Mouse (Mus musculus) forebrain, postnatal 0 days (tissue): ENCODE measurements at regions not wholly inside any gene's neighbourhood (a gene's known extent, or its start where the extent isn't known, plus 50 kb on each side); places are given as distances from the start of the nearest gene placed in this dataset.
A peak's percentile ranks its signal among the peaks of the same experiment; 100 is the strongest.

Experiments
- ATAC-seq: fragments of 200-750 bp; cut with Nextera tagmentation; 2 replicates; pipeline ENCODE4 v1.8.0; 2017; ENCODE audit warnings: mild to moderate bottlenecking, moderate library complexity
- DNase-seq: peaks from one replicate; pipeline ENCODE4 v3.0.0-alpha.2; 2015
- H3K27ac ChIP-seq: fragments of 300-500 bp; sonication (generic); 2 replicates; pipeline ENCODE4 v1.5.1; 2014; ENCODE audit warnings: low read depth, mild to moderate bottlenecking, antibody characterized with exemption, low read length, moderate library complexity, mixed read lengths
- H3K27me3 ChIP-seq: fragments of 300-500 bp; sonication (generic); 2 replicates; pipeline ENCODE4 v1.6.1; 2014; ENCODE audit warnings: mild to moderate bottlenecking, low read length, mixed read lengths; ENCODE audit not compliant: insufficient read depth
- H3K36me3 ChIP-seq: fragments of 300-500 bp; sonication (generic); 2 replicates; pipeline ENCODE4 v1.6.1; 2014; ENCODE audit warnings: mild to moderate bottlenecking, moderate library complexity; ENCODE audit not compliant: insufficient read depth
- H3K4me1 ChIP-seq: fragments of 300-500 bp; sonication (generic); 2 replicates; pipeline ENCODE4 v1.6.1; 2014; ENCODE audit warnings: antibody characterized with exemption; ENCODE audit not compliant: insufficient read depth
- H3K4me2 ChIP-seq: fragments of 300-500 bp; sonication (generic); 2 replicates; pipeline ENCODE4 v1.6.1; 2014; ENCODE audit warnings: low read depth, mild to moderate bottlenecking, moderate library complexity
- H3K4me3 ChIP-seq: fragments of 300-500 bp; sonication (generic); 2 replicates; pipeline ENCODE4 v1.5.1; 2014; ENCODE audit warnings: low read depth, low read length, mixed read lengths
- H3K9ac ChIP-seq: fragments of 300-500 bp; sonication (generic); 2 replicates; pipeline ENCODE4 v1.6.1; 2014; ENCODE audit warnings: mild to moderate bottlenecking
- H3K9me3 ChIP-seq: fragments of 300-500 bp; sonication (generic); 2 replicates; pipeline ENCODE4 v1.6.1; 2016; ENCODE audit warnings: low read length
- CTCF ChIP-seq: sonication (generic); IDR thresholded peaks from 2 replicates; pipeline ENCODE4 v1.5.1; 2016; ENCODE audit warnings: antibody characterized with exemption, control low read depth, low read depth
- WGBS: fragments of 180-500 bp; shearing (Covaris S2); extraction: QIAGEN DNeasy Blood & Tissue Kit; methylation state at CpG from one replicate; pipeline ENCODE4 v1.1.7; 2014; 5-methylcytosine and 5-hydroxymethylcytosine counted together

GRCm38 (mm10) chrX:57784959-57785358 lies 237.5 kb upstream of the Zic3 start:
- Histone ChIP-seq H3K27ac (no peak overlapping the region), H3K9me3 (no peaks in the 10 kb centered on the region), H3K4me2 (no peak overlapping the region), H3K27me3 (no peaks in the 10 kb centered on the region), H3K4me3 (no peak overlapping the region), H3K9ac (no peak overlapping the region), H3K4me1 (no peaks in the 10 kb centered on the region), H3K36me3 (no peaks in the 10 kb centered on the region)
- no peak for ATAC-seq
- WGBS, result 44% methylated on average over 4 of the region's 4 CpGs
- DNase-seq, result no peak
- TF ChIP-seq CTCF, result no peak

DNA sequence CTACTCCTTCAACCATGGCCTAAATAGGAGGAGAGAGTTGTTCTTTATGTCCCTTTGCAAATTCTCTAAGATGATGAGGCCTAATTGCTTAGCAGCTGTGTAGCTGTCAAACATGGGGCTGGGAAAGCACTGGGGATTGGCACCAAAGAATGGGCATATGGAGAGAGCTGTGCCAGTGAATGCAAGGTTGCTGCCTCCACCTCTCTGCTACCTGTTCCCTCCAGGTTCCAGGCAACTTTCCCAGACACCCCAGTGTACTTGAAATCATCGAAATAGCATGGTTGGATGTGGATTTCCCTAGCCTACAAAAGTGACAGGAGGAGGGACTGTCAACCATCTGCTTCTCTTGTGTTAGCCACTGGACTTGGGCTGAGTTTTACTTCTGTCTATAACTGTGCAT lies 234.9 kb upstream of the Zic3 start:
- no peak overlapping the region for H3K4me2 ChIP-seq
- H3K4me3 ChIP-seq, result no peak overlapping the region
- no peaks in the 10 kb centered on the region for H3K36me3 ChIP-seq
- H3K4me1 ChIP-seq, result no peaks in the 10 kb centered on the region
- no peak overlapping the region for H3K27ac ChIP-seq
- no peak for DNase-seq
- TF ChIP-seq CTCF, result no peak
- H3K9ac ChIP-seq, result no peak overlapping the region
- no peak for ATAC-seq
- no peaks in the 10 kb centered on the region for H3K27me3 ChIP-seq
- 48% methylated on average over 1 of the region's 1 CpGs for WGBS
- no peaks in the 10 kb centered on the region for H3K9me3 ChIP-seq

DNA sequence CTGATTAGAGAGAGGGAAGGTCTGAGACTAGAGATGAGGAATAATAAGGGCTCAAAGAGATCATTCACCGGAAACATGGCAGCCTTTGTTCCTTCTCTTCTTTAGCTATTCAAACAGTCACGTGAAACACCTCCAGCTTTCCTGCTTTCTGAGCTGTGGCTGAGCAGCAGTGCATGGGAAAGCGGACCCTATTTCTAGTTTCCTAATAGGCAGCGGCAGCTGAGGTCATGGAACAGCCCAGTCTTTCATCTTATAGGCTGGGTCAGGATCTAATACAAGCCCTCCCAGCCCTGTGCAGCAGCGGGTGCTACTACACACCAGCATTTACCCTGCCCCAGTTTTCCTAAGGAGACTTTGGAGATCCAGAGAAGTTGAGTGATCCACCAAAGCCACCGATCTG lies 224.5 kb upstream of the Zic3 start:
- peak overlapping the region; percentile 21 for H3K4me2 ChIP-seq
- H3K4me3 ChIP-seq, result no peak overlapping the region
- H3K4me1 ChIP-seq, result no peaks in the 10 kb centered on the region
- H3K36me3 ChIP-seq, result no peaks in the 10 kb centered on the region
- H3K27me3 ChIP-seq, result no peaks in the 10 kb centered on the region
- no peak for DNase-seq
- peak; percentile 38; the same call in 1 of the 2 replicates for ATAC-seq
- 42% methylated on average over 6 of the region's 6 CpGs for WGBS
- H3K27ac ChIP-seq, result no peak overlapping the region
- no peak for TF ChIP-seq CTCF
- no peaks in the 10 kb centered on the region for H3K9me3 ChIP-seq
- H3K9ac ChIP-seq, result no peak overlapping the region

DNA sequence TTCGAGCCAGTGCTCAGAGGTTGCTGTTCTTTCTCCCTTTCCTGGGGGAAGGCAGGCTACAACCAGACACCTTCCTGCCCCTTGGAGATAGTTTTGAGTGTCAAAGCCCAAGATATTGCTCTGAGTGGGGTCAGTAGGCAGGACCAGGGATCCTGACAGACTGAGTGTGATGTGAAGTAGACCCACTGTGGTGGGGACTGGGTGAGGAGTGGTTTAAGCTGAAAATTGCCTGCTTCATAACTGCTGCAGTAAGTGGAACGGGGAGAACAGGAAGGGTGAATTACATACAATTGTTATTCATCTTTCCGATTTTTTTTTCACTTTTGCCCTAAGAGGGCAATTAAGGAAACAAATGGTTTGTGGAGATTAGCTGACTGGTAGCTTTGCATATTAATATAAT lies 224.1 kb upstream of the Zic3 start:
- no peaks in the 10 kb centered on the region for H3K4me1 ChIP-seq
- peak; percentile 32; the same call in 1 of the 2 replicates for ATAC-seq
- 40% methylated on average over 3 of the region's 3 CpGs for WGBS
- no peak overlapping the region for H3K27ac ChIP-seq
- H3K36me3 ChIP-seq, result no peaks in the 10 kb centered on the region
- DNase-seq, result no peak
- no peak overlapping the region for H3K9ac ChIP-seq
- no peak overlapping the region for H3K4me3 ChIP-seq
- peak overlapping the region; percentile 21; the same call in 1 of the 2 replicates for H3K4me2 ChIP-seq
- H3K9me3 ChIP-seq, result no peaks in the 10 kb centered on the region
- no peak for TF ChIP-seq CTCF
- no peaks in the 10 kb centered on the region for H3K27me3 ChIP-seq

- no peak for DNase-seq
- Histone ChIP-seq H3K36me3 (no peaks in the 10 kb centered on the region), H3K4me3 (no peak overlapping the region), H3K9me3 (no peaks in the 10 kb centered on the region), H3K4me2 (no peak overlapping the region), H3K27me3 (no peaks in the 10 kb centered on the region), H3K27ac (no peak overlapping the region), H3K9ac (no peak overlapping the region), H3K4me1 (no peaks in the 10 kb centered on the region)
- WGBS, result 39% methylated on average over 2 of the region's 2 CpGs
- no peak for TF ChIP-seq CTCF
- ATAC-seq, result no peak
Measured at GRCm38 (mm10) chrX:57798869-57799268, 223.6 kb upstream of the Zic3 start.
